Mouse (Mus musculus) forebrain, embryonic 16.5 days (tissue): ENCODE data around the gene Psmb7. TPM values are rescaled to one million over a fixed set of nuclear protein-coding genes. Genes with fewer than 3 reads are reported as not detected.

Source experiments
- ATAC-seq: fragments of 200-750 bp; cut with Nextera tagmentation; 2 replicates; pipeline ENCODE4 v1.8.0; 2017; ENCODE audit warnings: mild to moderate bottlenecking, moderate library complexity
- H3K27ac ChIP-seq: fragments of 300-500 bp; sonication (generic); 2 replicates; pipeline ENCODE4 v1.5.1; 2014; ENCODE audit warnings: low read length, control low read depth
- H3K27me3 ChIP-seq: fragments of 300-500 bp; sonication (generic); replicated peaks from 2 replicates; pipeline ENCODE4 v1.6.1; 2014; ENCODE audit warnings: low read length; ENCODE audit not compliant: control insufficient read depth, insufficient read depth
- H3K36me3 ChIP-seq: fragments of 300-500 bp; sonication (generic); 2 replicates; pipeline ENCODE4 v1.6.1; 2014; ENCODE audit not compliant: control insufficient read depth, insufficient read depth
- H3K4me1 ChIP-seq: fragments of 300-500 bp; sonication (generic); replicated peaks from 2 replicates; pipeline ENCODE4 v1.6.1; 2014; ENCODE audit warnings: low read length; ENCODE audit not compliant: control insufficient read depth, insufficient read depth
- H3K4me2 ChIP-seq: fragments of 300-500 bp; sonication (generic); 2 replicates; pipeline ENCODE4 v1.6.1; 2014; ENCODE audit warnings: mild to moderate bottlenecking, low read length, control low read depth
- H3K4me3 ChIP-seq: fragments of 300-500 bp; sonication (generic); replicated peaks from 2 replicates; pipeline ENCODE4 v1.5.1; 2014; ENCODE audit warnings: mild to moderate bottlenecking, low read length, control low read depth
- H3K9ac ChIP-seq: fragments of 300-500 bp; sonication (generic); replicated peaks from 2 replicates; pipeline ENCODE4 v1.6.1; 2014; ENCODE audit warnings: low read depth, low read length, control low read depth
- H3K9me3 ChIP-seq: fragments of 300-500 bp; sonication (generic); 2 replicates; pipeline ENCODE4 v1.6.1; 2016; ENCODE audit warnings: low read length; ENCODE audit not compliant: control insufficient read depth
- WGBS: fragments of 180-500 bp; shearing (Covaris S2); extraction: QIAGEN DNeasy Blood & Tissue Kit; methylation state at CpG from one replicate; pipeline ENCODE4 v1.1.7; 2014; 5-methylcytosine and 5-hydroxymethylcytosine counted together
- polyA plus RNA-seq: library from polyadenylated mRNA; unstranded; fragments of >200 nt; fragmentation: Nextera tagmentation; extraction: Ambion mirVana; gene quantifications from 2 replicates; pipeline ENCODE4 v1.2.1, GENCODE M21; 2015

Psmb7 gene
- polyA plus RNA-seq, 1 experiment from 2014 or later = 289 TPM

DNA sequence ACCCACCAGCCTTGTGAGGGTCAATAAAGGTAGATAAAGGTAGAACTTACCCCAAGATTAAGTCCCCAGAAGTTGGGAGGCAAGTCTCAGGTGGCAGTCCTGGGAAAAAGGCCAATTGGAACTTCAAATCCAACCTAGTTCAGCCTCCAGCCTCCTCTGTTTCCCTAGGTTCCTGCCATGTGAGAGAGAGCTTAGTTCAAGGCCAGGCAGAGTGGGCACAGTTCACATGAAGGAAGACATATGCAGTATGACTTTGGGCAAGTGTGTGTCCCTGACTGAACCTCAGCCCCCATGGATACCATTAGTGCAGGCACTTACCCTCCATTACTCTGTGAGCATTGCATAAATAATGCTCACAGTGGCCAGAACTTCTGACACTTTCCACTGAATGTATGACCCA is 98.2 kb downstream of the Psmb7 start:
- Histone ChIP-seq H3K4me2 (no peak overlapping the region), H3K9me3 (no peaks in the 10 kb centered on the region), H3K4me1 (peaks cover 10% of the 10 kb centered on the region), H3K36me3 (no peaks in the 10 kb centered on the region), H3K27ac (no peak overlapping the region), H3K9ac (no peak overlapping the region), H3K4me3 (no peak overlapping the region), H3K27me3 (no peaks in the 10 kb centered on the region)
- no peak for ATAC-seq

DNA sequence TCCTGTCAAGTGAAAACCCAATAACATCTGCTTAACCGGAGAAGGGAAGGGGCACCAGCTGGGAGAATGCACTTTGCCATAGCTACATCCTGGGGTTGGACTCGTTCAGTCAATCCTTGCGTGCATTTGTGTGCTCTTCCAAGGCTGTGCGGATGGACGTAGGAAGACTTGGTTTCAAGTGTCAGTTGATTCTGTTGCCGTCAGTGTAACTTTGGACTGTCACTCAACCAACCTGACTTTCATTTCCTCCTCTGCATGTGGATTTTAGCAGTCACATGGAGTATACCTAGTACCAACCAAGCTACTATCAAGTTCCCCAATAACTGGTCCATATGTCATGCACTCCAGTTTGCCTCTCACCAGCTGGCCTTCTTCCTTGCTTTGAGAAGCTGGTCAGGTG is 98.9 kb downstream of the Psmb7 start:
- H3K4me1 ChIP-seq = peaks cover 17% of the 10 kb centered on the region
- H3K9ac ChIP-seq = no peak overlapping the region
- H3K4me3 ChIP-seq = no peak overlapping the region
- H3K36me3 ChIP-seq = no peaks in the 10 kb centered on the region
- no peak for ATAC-seq
- H3K4me2 ChIP-seq = no peak overlapping the region
- H3K27me3 ChIP-seq = no peaks in the 10 kb centered on the region
- 89% methylated on average over 6 of the region's 6 CpGs for WGBS
- H3K27ac ChIP-seq = no peak overlapping the region
- H3K9me3 ChIP-seq = no peaks in the 10 kb centered on the region

DNA sequence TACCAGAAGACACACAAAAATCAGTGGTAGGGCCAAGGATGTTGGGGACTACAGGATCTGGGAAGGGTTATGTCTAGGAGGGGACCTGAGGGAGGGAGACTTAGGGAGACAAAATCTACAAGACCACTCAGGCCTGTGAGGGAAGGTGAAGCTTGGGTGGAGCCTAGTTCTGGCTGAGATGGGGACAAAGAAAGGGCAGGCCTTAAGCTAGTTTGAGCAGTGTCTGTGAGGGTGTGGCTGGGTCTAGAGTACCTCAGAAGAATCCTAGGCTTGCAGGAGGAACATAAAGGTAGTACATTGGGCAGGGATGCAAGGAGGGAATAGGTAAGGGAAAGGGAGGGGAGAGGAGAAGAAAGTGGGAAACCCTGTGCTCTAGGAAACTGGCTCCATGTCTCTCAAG is 99.5 kb downstream of the Psmb7 start:
- no peak for ATAC-seq
- no peaks in the 10 kb centered on the region for H3K36me3 ChIP-seq
- H3K4me2 ChIP-seq = no peak overlapping the region
- peaks cover 23% of the 10 kb centered on the region for H3K4me1 ChIP-seq
- H3K4me3 ChIP-seq = no peak overlapping the region
- no peak overlapping the region for H3K27ac ChIP-seq
- no peak overlapping the region for H3K9ac ChIP-seq
- no peaks in the 10 kb centered on the region for H3K27me3 ChIP-seq
- no peaks in the 10 kb centered on the region for H3K9me3 ChIP-seq

DNA sequence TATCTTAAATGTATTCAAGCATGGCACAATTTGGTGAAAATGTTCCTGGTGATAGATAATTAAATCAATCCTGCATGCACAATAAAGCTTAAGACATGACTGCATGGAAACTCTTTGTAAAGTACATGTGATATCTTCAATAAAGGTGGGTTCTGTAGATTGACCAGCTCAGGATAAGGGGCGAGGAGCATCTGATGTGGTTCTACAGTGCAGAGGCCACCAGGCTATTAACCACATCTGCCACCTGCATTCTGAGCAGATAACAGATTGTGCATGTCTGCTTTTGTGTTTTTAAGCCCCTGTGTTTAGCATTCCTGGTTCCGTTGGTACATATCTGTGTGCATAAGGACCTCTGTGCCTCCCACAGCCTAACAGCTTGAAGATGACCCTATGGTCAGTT is 100.7 kb downstream of the Psmb7 start:
- 85% methylated on average over 2 of the region's 2 CpGs for WGBS
- no peak for ATAC-seq
- Histone ChIP-seq H3K27ac (no peak overlapping the region), H3K9ac (no peak overlapping the region), H3K36me3 (no peaks in the 10 kb centered on the region), H3K4me2 (no peak overlapping the region), H3K27me3 (no peaks in the 10 kb centered on the region), H3K9me3 (no peaks in the 10 kb centered on the region), H3K4me1 (peaks cover 28% of the 10 kb centered on the region), H3K4me3 (no peak overlapping the region)

DNA sequence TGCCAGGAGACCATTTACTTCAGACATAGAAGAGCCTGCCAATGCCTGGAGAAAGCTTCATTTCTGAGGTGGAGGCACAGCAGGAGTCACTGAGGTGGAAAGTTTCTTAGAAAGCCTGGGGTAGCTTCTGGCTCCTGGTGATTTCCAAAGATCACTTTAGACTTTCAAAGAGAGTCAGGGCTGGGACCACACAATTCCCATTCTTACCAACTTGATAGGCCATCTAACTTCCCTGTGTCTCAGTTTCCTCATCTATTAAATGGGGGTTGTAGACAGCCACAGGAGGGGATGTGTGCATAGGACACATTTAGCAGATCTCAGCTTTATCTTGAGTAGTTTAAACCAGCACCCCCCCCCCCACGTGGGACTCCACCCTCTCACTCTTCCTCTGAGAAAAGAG is 101.5 kb downstream of the Psmb7 start:
- H3K27me3 ChIP-seq = no peaks in the 10 kb centered on the region
- no peak overlapping the region for H3K4me3 ChIP-seq
- no peaks in the 10 kb centered on the region for H3K36me3 ChIP-seq
- H3K4me1 ChIP-seq = peaks cover 34% of the 10 kb centered on the region
- ATAC-seq = no peak
- WGBS = 48% methylated on average over 1 of the region's 1 CpGs
- no peaks in the 10 kb centered on the region for H3K9me3 ChIP-seq
- no peak overlapping the region for H3K9ac ChIP-seq
- H3K27ac ChIP-seq = no peak overlapping the region
- H3K4me2 ChIP-seq = no peak overlapping the region

DNA sequence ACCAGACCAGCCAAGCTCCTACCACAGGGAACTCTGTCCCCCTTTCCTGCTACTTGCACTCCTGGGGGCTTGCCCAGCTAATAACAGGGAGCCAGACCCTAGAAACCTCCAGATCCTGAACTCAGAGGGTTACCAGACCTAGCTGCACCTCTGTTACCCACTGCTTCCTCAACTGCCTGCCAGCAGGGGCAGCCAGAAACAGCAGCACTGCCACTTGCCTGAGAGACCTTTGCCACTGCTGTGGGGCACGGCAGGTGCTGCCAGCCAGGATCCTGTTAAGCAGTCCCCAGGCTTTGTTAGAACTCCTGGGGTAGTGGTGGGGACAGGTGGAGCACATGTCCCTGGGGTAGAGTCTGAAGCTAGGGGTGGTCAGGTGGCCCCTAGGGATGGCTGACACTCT is 102.3 kb downstream of the Psmb7 start:
- no peak for ATAC-seq
- Histone ChIP-seq H3K9ac (no peak overlapping the region), H3K4me2 (no peak overlapping the region), H3K4me3 (no peak overlapping the region), H3K36me3 (no peaks in the 10 kb centered on the region), H3K4me1 (peaks cover 35% of the 10 kb centered on the region), H3K27me3 (no peaks in the 10 kb centered on the region), H3K9me3 (no peaks in the 10 kb centered on the region), H3K27ac (no peak overlapping the region)
- WGBS = 68% methylated on average over 1 of the region's 1 CpGs

DNA sequence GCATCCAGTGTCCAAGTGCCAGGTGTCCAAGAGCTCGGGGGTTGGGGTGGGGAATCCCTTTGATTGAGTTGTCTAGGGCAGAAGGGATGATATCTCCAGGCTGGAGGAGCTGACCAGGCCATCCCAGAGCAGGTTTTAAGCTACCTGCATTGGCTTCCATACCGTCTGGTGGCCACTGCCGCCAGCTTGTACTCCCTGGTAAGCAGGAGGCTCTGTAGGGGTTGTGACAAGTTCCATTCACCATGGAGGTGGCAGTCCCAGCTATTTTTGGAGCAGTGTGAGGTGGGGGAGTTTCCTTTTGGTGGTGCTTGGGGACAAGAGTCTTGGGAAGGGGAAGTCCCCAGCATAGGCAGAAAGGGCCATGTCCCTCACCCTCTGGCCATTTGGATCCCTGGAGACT is 102.8 kb downstream of the Psmb7 start:
- peaks cover 40% of the 10 kb centered on the region for H3K4me1 ChIP-seq
- no peaks in the 10 kb centered on the region for H3K36me3 ChIP-seq
- no peak for ATAC-seq
- no peak overlapping the region for H3K9ac ChIP-seq
- H3K4me2 ChIP-seq = no peak overlapping the region
- H3K4me3 ChIP-seq = no peak overlapping the region
- 70% methylated on average over 3 of the region's 3 CpGs for WGBS
- H3K27ac ChIP-seq = no peak overlapping the region
- no peaks in the 10 kb centered on the region for H3K9me3 ChIP-seq
- H3K27me3 ChIP-seq = no peaks in the 10 kb centered on the region

DNA sequence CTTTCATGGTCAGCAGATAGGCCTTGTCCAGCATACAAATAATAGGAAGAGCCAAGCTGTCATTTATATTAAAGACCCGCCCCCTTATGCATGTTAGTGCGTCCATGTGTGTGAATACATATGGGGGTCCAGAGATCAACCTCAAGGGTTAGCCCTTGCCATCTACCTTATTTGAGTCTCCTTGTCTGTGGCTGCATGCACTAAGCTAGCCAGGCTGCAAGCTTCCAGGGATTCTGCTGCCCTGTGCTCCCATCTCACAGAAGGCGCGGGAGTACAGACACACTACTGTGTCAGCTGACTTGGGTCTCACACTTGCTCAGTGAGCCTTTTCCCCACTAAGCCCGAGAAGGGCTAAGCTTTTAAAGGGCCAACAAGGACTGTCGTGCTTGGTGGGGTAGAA is 103.2 kb downstream of the Psmb7 start:
- ATAC-seq = no peak
- Histone ChIP-seq H3K4me2 (no peak overlapping the region), H3K27ac (no peak overlapping the region), H3K4me1 (peaks cover 40% of the 10 kb centered on the region), H3K9ac (no peak overlapping the region), H3K4me3 (no peak overlapping the region), H3K27me3 (no peaks in the 10 kb centered on the region), H3K36me3 (no peaks in the 10 kb centered on the region), H3K9me3 (no peaks in the 10 kb centered on the region)
- WGBS = 79% methylated on average over 6 of the region's 6 CpGs

DNA sequence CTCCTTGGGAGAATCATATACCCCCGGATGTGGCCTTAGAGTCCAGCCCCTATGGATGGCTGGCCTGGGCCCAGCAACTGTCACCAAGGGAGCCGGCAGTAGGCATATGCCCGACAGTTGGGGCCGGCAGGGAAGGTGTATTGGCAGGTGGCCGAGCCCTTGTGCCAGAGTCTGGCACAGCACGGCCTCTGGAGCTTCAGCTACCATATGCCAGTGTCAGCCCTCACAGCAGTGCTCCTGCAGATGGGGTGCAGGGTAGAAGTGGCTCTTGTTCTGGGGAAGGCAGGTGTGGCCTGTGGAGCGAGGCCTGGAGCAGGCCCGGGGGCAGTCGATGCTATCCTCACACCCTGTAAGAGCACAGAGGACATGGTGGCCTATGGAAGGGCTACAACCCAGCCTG is 104.2 kb downstream of the Psmb7 start:
- H3K36me3 ChIP-seq = no peaks in the 10 kb centered on the region
- H3K4me2 ChIP-seq = no peak overlapping the region
- no peaks in the 10 kb centered on the region for H3K9me3 ChIP-seq
- peaks cover 47% of the 10 kb centered on the region for H3K4me1 ChIP-seq
- no peak overlapping the region for H3K9ac ChIP-seq
- peak; percentile 85 for ATAC-seq
- H3K27ac ChIP-seq = peak overlapping the region; percentile 17; the same call in 1 of the 2 replicates
- H3K27me3 ChIP-seq = no peaks in the 10 kb centered on the region
- 50% methylated on average over 9 of the region's 9 CpGs for WGBS
- no peak overlapping the region for H3K4me3 ChIP-seq
